Mouse (Mus musculus): ENCODE measurements around the gene Thrb. TPM values are rescaled to one million over a fixed set of nuclear protein-coding genes. Genes with fewer than 3 reads are reported as not detected.

Gene Thrb
- polyA plus RNA-seq, 1 experiment, result 0.82 TPM

DNA sequence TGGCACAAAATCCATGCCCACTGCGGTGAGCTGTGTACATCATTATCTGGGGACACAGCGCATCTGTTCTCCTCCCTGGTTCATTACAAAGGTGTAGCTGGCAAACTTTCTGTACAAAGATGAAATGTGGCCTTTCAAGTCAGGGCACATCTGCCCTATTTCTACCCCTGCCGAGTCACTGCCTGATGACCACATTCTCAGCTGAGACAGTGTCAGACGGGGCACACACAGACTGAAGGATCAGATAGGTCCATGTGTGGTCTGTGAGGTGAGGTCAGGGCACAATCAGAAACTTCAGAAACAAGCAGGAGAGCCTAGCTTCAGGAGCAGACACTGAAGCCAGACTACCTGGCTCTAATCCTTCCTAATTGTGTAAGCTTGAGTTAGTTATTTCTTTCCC is 360.1 kb downstream of the Thrb start:
- no peak for TF ChIP-seq CTCF (IDR thresholded peaks at IDR 0.05; ENCODE audit: control insufficient read depth, insufficient read depth, low read length)
- TF ChIP-seq POLR2A (IDR thresholded peaks at IDR 0.05; ENCODE audit: borderline replicate concordance, control insufficient read depth, low read depth, low read length), result no peak
- WGBS, result 65% methylated on average over 4 of the region's 4 CpGs
- H3K27ac ChIP-seq (ENCODE audit: control insufficient read depth, insufficient read depth, low read depth, low read length, poor library complexity), result no peak overlapping the region

DNA sequence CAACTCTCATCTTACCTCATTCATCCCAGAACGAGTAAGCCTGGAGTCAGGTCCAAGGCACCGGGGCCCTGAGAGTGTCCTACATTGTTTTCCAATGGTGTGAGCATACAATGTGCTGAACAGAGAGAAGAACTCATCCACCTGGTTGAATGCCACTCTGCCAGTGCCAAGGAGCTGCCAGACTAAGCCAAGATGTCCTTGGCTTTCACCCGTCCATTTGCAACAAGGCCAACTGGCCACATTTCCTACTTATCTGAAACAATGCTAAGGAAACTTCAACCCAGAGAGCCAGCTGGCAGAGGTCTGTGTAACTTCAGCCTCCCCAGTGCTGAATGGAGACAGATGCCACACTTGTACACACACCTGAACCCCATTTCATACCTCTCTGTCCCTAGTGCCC is 360.6 kb downstream of the Thrb start:
- WGBS, result 89% methylated on average over 3 of the region's 3 CpGs
- no peaks in the 10 kb centered on the region; the same call in 1 of the 2 replicates for H3K4me1 ChIP-seq (ENCODE audit: control insufficient read depth, insufficient read depth, low read length)
- no peak overlapping the region for H3K27ac ChIP-seq (ENCODE audit: control insufficient read depth, insufficient read depth, low read depth, low read length, poor library complexity)
- TF ChIP-seq POLR2A (IDR thresholded peaks at IDR 0.05; ENCODE audit: borderline replicate concordance, control insufficient read depth, low read depth, low read length) (no peak), CTCF (IDR thresholded peaks at IDR 0.05; ENCODE audit: control insufficient read depth, insufficient read depth, low read length) (no peak)
- no peak overlapping the region for H3K4me3 ChIP-seq (replicated peaks; ENCODE audit: control insufficient read depth, low read depth, low read length)

More for the DNA sequence above, 360.1 kb downstream of the Thrb start:
- H3K4me1 ChIP-seq (ENCODE audit: control insufficient read depth, insufficient read depth, low read length), result no peaks in the 10 kb centered on the region; the same call in 1 of the 2 replicates
- no peak overlapping the region for H3K4me3 ChIP-seq (replicated peaks; ENCODE audit: control insufficient read depth, low read depth, low read length)

DNA sequence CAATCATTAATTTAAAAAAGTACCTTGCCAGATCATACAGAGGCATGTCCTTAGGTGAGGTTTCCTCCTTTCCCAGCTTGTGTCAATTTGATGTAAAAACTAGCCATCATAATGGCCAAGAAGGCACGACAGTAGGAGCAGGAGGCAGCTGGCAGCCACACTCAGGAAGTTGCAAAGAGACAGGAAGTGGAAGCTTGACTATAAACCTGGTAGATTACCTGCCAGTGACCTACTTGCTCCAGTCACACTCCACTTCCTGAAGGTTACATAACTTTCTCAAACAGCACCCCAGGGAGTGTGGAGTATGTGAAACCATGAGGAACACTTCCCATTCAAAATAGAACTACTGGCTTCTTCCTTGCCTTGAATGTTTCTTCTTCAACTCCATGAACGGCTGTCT is 361.7 kb downstream of the Thrb start:
- no peaks in the 10 kb centered on the region; the same call in 1 of the 2 replicates for H3K4me1 ChIP-seq (ENCODE audit: control insufficient read depth, insufficient read depth, low read length)
- 32% methylated on average over 2 of the region's 2 CpGs for WGBS

GRCm38 (mm10) chr14:18022351-18022750 is 362.3 kb downstream of the Thrb start:
- H3K4me3 ChIP-seq (replicated peaks; ENCODE audit: control insufficient read depth, low read depth, low read length), result no peak overlapping the region
- TF ChIP-seq CTCF (IDR thresholded peaks at IDR 0.05; ENCODE audit: control insufficient read depth, insufficient read depth, low read length) (no peak), POLR2A (IDR thresholded peaks at IDR 0.05; ENCODE audit: borderline replicate concordance, control insufficient read depth, low read depth, low read length) (no peak)
- no peak overlapping the region for H3K27ac ChIP-seq (ENCODE audit: control insufficient read depth, insufficient read depth, low read depth, low read length, poor library complexity)
- no peaks in the 10 kb centered on the region; the same call in 1 of the 2 replicates for H3K4me1 ChIP-seq (ENCODE audit: control insufficient read depth, insufficient read depth, low read length)

More for the DNA sequence above, 361.7 kb downstream of the Thrb start:
- TF ChIP-seq POLR2A (IDR thresholded peaks at IDR 0.05; ENCODE audit: borderline replicate concordance, control insufficient read depth, low read depth, low read length) (no peak), CTCF (IDR thresholded peaks at IDR 0.05; ENCODE audit: control insufficient read depth, insufficient read depth, low read length) (no peak)
- Histone ChIP-seq H3K4me3 (replicated peaks; ENCODE audit: control insufficient read depth, low read depth, low read length) (no peak overlapping the region), H3K27ac (ENCODE audit: control insufficient read depth, insufficient read depth, low read depth, low read length, poor library complexity) (no peak overlapping the region)

DNA sequence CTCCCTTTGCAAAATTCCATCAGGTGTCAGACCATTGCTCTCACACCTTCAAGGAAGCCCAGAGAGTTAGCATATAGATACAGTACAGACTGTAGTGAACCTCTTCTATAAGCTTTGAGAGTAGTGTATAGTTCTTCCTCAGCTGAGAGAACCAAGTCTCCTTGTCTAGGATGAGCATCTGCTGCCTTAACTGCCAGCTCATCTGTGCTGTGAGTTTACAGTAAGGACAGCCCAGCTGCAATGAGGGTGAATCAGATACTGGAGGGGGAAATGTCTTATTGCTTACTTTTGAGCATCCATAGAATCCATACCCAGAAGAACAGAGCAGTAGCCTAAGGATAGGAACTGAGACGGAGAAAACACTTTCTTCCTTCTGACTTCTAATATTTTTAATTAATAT is 367.8 kb downstream of the Thrb start:
- 79% methylated on average over 1 of the region's 1 CpGs for WGBS
- TF ChIP-seq CTCF (IDR thresholded peaks at IDR 0.05; ENCODE audit: control insufficient read depth, insufficient read depth, low read length) (no peak), POLR2A (IDR thresholded peaks at IDR 0.05; ENCODE audit: borderline replicate concordance, control insufficient read depth, low read depth, low read length) (no peak)
- Histone ChIP-seq H3K27ac (ENCODE audit: control insufficient read depth, insufficient read depth, low read depth, low read length, poor library complexity) (no peak overlapping the region), H3K4me1 (ENCODE audit: control insufficient read depth, insufficient read depth, low read length) (no peaks in the 10 kb centered on the region), H3K4me3 (replicated peaks; ENCODE audit: control insufficient read depth, low read depth, low read length) (no peak overlapping the region)

DNA sequence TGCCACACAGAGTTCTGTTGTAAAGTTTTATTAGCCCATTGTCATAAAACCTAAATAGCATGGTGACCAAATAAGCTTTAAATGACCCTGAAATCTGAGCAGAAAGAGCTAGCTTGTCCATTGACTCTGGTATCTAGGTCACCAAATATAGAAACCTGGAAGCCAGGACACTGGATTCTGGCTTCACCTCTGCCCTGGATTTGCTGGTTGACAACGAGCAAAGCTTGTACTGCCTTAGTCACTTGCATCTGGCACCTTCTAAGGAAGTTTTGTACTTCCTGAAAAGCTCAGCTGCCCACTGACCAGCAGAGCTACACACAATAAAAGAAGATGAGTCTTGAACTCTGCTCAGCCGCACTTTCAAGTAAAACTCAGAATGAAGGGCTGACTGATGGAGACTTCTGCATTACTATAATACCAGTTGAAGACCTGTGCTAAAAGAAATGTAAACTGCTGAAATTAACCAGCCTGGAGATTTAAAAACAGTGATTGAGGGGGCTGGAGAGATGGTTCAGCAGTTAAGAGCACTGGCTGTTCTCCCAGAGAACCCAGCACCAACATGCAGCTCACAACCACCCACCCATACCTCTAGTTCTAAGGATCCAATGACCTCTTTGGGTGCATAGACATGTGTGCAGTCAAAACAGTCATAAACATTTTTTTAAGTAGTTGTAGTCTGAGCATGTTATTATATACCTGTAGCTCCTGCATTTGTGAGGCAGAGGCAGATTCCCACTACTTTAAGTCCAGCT is 369.3 kb downstream of the Thrb start:
- Histone ChIP-seq H3K4me3 (replicated peaks; ENCODE audit: control insufficient read depth, low read depth, low read length) (no peak overlapping the region), H3K4me1 (ENCODE audit: control insufficient read depth, insufficient read depth, low read length) (no peaks in the 10 kb centered on the region), H3K27ac (ENCODE audit: control insufficient read depth, insufficient read depth, low read depth, low read length, poor library complexity) (no peak overlapping the region)
- TF ChIP-seq CTCF (IDR thresholded peaks at IDR 0.05; ENCODE audit: control insufficient read depth, insufficient read depth, low read length) (no peak), POLR2A (IDR thresholded peaks at IDR 0.05; ENCODE audit: borderline replicate concordance, control insufficient read depth, low read depth, low read length) (no peak)
- 52% methylated on average over 2 of the region's 2 CpGs for WGBS

DNA sequence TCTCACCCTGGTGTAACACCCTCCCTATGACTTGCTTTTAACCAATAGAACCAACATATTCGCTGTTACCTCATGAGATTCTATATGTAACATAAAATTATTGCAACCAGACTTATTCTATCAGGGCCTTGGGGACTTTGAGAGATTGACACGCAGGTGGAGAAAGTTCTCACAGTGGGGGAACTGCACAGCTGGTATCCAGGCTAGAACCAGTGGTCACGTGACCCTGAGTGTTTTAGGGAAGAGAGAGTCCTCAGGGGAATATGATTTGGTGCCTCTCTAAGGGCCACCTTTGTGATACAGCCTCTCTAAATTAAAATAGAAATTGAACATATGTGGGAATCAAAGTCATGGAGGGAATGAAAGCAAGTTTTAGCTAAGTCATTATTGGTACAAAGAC is 371.9 kb downstream of the Thrb start:
- 64% methylated on average over 3 of the region's 3 CpGs for WGBS

DNA sequence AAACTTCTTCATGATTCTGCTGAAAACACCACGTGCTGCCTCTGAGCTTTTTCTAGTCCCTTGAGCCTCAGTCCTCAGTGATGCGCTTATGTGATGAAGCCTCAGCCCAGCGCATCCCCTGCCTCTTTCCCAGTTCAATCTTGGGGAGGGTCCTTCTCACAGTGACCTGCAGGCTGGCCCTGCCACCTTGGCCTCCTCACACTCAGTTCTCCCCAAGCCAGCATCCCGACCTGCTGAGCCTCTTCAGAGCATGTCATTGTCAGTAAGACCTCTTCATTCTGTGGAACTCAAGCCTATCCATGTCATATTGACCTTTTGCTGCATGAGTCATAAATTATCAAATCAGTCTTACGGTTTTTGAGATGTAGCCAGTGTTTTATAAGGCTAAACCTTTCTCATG is 376.5 kb downstream of the Thrb start:
- H3K27ac ChIP-seq (ENCODE audit: control insufficient read depth, insufficient read depth, low read depth, low read length, poor library complexity), result no peak overlapping the region
- 68% methylated on average over 5 of the region's 5 CpGs for WGBS
- TF ChIP-seq CTCF (IDR thresholded peaks at IDR 0.05; ENCODE audit: control insufficient read depth, insufficient read depth, low read length) (no peak), POLR2A (IDR thresholded peaks at IDR 0.05; ENCODE audit: borderline replicate concordance, control insufficient read depth, low read depth, low read length) (no peak)
- no peaks in the 10 kb centered on the region for H3K4me1 ChIP-seq (ENCODE audit: control insufficient read depth, insufficient read depth, low read length)
- no peak overlapping the region for H3K4me3 ChIP-seq (replicated peaks; ENCODE audit: control insufficient read depth, low read depth, low read length)

More for the DNA sequence above, 371.9 kb downstream of the Thrb start:
- Histone ChIP-seq H3K4me3 (replicated peaks; ENCODE audit: control insufficient read depth, low read depth, low read length) (no peak overlapping the region), H3K27ac (ENCODE audit: control insufficient read depth, insufficient read depth, low read depth, low read length, poor library complexity) (no peak overlapping the region), H3K4me1 (ENCODE audit: control insufficient read depth, insufficient read depth, low read length) (no peaks in the 10 kb centered on the region)
- TF ChIP-seq CTCF (IDR thresholded peaks at IDR 0.05; ENCODE audit: control insufficient read depth, insufficient read depth, low read length) (no peak), POLR2A (IDR thresholded peaks at IDR 0.05; ENCODE audit: borderline replicate concordance, control insufficient read depth, low read depth, low read length) (no peak)
